Mouse (Mus musculus) thymus, postnatal 0 days (tissue): ENCODE data around the gene Etfdh. TPM values are rescaled to one million over a fixed set of nuclear protein-coding genes. Genes with fewer than 3 reads are reported as not detected.

ENCODE experiments used
- DNase-seq: peaks from one replicate; pipeline ENCODE4 v3.0.0-alpha.2; 2015; ENCODE audit warnings: low spot score
- polyA plus RNA-seq: library from polyadenylated mRNA; unstranded; fragments of >200 nt; fragmentation: Nextera tagmentation; extraction: Ambion mirVana; gene quantifications from 2 replicates; pipeline ENCODE4 v1.2.1, GENCODE M21; 2015

The Etfdh gene
- 61.9 and 63.0 TPM in 2 replicates for polyA plus RNA-seq

- no peak for DNase-seq
Observed at GRCm38 (mm10) chr3:79629416-79629730, at the start of gene Etfdh. TSS of gene Etfdh (minus strand) at chr3:79629500.

GRCm38 (mm10) chr3:79676411-79676810 lies 47.1 kb upstream of the Etfdh start:
- DNase-seq = no peak

DNA sequence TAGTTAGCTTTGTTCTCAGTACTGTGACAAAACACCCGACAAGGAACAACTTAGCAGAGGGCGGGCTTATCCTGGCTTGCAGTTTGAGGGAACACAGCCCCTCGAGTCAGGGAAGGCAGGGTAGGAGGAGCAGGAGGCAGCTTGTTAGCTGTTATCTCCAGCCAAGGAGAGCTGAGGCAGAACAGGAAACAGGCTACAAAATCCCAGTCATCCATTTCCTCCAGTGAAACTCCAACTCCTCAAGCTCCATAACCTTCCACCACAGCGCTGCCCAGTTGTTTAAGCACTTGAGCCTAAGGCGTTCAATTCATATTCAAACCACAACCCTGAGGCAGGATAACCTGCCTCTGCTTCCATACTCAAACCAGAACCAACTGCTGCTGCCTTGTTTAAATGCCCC lies 45.3 kb upstream of the Etfdh start:
- no peak for DNase-seq

DNA sequence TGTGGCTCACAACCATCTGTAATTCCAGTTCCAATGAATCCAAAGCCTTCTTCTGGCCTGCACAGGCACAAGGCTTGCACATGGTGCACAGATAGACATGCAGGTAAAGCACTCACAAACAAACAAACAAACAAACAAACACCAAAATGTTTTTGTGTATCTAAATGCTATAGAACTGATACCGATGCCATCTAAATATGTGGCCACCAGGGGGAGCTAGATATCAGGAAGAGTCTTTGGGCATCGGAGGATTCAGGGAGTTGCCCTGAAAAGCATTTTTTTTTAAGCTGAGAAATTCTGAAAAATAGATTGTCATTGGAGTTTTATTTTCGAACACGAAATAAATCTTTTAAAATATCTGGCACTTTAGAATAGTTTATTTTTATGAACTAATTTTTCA lies 43.8 kb upstream of the Etfdh start:
- DNase-seq = peak; percentile 53

DNA sequence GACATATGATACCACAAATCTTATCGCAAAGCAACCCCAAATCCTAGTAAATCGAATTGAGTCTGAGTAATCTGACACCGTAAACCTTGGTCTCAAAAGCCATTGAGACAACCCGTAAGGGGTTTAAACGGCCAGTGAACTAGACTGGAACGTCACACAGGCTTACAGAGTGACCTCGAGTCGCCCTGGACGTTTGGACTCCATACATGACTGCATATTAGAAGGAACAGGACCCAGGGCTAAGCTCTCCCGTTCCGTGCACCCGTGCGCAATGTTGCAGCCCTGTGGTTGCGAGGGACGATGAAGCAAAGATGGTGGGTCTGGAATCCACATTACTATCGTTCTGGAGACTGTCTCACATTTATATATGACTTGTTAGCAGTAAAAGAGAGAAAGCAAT lies 42.9 kb upstream of the Etfdh start:
- no peak for DNase-seq

- no peak for DNase-seq
Observed at GRCm38 (mm10) chr3:79670556-79670955, 41.3 kb upstream of the Etfdh start.

GRCm38 (mm10) chr3:79664787-79665408 lies 35.6 kb upstream of the Etfdh start:
- peak; percentile 68 for DNase-seq

DNA sequence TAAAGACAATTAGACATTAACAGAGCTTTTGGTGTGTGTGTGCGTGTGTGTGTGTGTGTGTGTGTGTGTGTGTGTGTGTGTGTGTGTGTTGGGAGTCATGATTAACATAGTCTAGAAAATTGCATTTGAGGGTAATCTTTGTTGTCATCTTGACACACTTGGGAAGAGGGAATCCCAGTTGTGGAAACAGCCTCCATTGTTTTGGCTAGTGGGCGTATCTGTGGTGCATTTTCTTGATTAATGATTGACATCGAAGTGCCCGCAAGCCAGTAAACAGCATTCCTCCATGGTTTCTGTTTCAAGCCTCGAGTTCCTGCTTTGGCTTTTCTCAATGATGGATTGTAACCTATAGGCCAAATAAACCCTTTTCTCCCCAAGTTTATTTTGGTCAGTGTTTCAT lies 27.4 kb upstream of the Etfdh start:
- DNase-seq = no peak

DNA sequence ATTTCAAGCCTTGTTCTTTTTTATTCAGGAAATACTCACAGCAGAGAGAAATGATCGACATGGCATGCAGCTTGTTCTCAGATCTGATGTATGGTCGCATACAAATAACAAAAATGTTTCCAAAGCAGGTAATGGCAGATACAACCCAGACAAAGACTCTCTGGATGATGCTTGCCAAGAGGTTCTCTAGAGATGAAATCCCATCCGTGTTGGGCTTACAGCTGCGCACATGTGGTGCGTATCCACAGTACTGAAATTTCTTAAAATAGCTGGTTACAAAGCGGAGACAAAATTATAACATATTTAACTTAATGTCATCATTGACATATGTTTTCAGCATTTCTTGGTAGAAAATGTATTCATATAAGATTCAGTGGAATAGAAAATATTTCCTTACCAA lies 22.8 kb upstream of the Etfdh start:
- no peak for DNase-seq

DNA sequence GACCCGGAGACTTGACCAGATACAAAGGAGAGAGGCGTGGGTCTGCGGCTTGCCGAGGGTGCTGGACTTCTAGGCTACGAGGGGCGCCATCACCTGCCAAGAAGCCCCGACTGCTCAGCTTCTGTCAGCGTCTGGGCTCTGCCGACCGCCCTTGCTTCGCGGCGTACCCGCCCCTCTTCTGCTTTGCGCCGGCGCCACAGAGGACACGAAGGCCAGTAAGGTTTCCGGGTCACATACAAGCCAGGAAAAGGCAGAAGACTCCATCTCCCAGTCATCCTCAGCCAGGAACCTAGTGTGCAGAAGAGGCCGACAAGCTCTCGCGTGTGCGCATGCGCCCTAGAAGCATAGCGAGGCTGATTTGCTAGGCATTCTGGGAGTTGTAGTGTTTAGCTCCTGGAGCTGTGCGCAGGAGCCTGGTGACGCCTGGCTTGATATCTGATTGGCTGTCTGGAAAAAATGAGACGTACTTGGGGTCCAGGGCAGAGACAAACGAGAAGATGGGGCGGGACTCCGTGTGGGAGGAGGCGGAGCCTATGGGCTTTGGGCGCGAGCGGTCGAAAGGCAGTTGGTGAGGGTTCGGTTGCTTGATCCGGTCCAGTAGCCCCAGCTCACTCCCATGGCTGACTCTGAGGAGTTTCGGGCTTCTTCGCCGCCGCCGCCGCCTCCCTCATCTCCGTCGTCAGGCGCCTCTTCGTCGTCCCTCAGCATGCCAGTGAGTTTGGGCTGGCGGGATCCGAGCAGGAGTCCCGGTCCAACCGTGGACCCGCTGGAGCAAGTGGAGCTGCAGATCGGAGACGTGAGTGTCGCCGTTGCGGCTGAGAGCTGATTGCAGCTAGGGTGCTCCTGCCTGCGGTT lies 512 bp downstream of the Etfdh start, which contains the start of gene 4930579G24Rik:
Gene 4930579G24Rik (plus strand): TSS at position 519 of the 855 bp plus-strand sequence.
- DNase-seq = peak; percentile 99

GRCm38 (mm10) chr3:79628182-79628560 lies 1.1 kb downstream of the Etfdh start:
- DNase-seq = no peak

DNA sequence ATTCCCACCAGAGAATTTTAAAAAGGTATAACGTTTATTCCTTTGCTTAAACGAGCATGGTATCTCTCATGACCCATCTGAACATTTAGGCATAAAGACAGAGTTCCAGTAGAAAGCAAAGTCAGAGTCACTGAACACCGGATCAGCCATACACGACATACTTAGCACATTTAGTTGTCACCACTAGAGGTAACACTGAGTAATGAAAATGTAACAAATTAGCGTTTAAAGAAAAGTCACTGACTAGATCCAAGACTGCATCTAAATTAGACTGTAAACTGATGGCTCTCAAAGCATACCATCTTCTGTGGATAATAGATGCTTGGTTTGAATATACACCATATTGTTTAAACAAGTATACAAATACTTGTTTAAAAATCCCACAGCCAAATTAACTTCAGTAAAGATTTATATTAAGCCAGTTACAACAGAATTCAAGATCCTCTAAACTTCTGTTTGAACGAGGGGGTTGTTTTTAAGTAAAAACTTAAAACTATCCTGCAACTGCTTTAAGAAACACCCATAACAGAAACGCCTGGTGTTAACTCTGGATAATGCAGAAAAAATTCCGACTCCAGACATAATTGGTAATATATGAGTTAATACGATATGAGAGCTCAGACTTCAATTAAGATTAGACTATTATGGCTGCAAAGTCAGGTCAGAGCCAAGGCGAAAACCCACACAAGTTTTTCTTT lies 1.7 kb downstream of the Etfdh start:
- peak; percentile 54 for DNase-seq

GRCm38 (mm10) chr3:79609886-79610285 lies 19.4 kb downstream of the Etfdh start:
- no peak for DNase-seq

DNA sequence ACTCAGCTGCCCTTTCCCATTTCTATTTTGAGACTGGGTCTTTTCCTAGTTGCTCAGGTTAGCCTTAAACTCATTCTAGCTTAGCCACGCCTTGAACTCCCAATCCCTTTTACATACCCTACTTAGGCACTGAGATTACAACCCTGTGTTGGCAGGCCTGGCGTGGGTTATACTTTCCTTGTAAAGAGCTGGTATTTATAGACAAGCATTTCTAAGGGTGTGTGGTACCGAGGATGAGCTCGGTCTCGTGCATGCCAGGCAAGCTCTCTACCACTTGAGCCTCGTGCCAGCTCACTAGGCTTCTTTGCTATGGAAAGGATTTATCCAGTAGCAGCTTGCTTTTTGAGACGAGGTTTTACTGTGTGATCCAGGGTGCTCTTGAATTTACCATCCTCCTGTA lies 33.8 kb downstream of the Etfdh start:
- no peak for DNase-seq

DNA sequence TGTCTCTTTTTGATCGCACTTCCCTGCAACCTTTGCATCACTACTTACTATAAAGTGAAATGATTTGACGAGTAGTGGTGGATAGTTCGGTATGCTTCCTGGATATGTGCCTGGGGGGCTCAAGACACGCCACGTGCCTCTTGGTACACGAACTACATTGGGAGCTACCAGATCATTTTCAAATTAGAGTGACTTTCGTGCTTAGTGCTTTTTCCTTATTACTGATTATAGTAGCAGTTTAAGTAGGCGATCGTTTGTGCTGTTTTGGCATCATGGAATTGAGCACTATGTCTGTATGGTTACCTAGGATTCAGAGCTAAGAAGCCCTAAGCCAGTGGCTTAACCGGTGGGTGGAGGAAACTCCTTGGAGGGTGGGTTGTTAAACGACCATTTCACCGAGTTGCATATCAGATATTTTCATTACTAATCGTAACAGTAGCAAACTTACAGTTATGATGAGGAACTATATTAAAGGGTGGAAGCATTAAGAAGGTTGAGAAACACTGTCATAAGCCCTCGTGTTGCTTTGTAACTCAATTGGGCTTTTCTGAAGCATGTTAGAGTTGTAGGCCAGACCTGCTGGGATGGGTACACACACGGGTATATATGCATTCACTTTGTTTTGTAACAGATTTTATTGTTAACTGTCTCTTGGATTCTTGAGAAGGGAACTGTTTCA lies 37.4 kb downstream of the Etfdh start:
- DNase-seq = peak; percentile 15

- DNase-seq = peak; percentile 85
Observed at GRCm38 (mm10) chr3:79590863-79591792, 38.2 kb downstream of the Etfdh start, which contains the start of gene Ppid. TSS of gene Ppid (plus strand) at chr3:79591342.

GRCm38 (mm10) chr3:79589671-79590070 lies 39.6 kb downstream of the Etfdh start:
- no peak for DNase-seq

DNA sequence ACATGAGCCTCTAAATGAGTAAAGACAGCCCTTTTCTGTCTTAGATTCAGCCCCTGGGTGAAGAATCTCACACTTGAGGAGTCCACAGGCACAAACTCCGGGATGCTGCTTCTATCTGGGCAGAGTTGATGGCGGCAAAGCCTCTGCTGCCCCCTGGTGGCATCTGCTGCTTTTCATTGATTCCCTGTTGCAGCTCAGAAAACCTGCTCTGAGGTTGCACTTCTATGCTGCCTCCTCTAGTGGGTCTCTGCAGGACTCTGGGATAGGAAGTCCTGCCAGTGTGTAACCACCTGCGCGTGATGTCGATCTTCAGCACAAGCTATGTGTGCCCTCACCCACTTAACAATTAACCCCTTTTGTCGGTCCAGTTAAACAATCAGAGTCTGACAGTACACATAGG lies 42.5 kb downstream of the Etfdh start:
- DNase-seq = peak; percentile 91

GRCm38 (mm10) chr3:79579891-79580575 lies 49.3 kb downstream of the Etfdh start:
- DNase-seq = no peak

DNA sequence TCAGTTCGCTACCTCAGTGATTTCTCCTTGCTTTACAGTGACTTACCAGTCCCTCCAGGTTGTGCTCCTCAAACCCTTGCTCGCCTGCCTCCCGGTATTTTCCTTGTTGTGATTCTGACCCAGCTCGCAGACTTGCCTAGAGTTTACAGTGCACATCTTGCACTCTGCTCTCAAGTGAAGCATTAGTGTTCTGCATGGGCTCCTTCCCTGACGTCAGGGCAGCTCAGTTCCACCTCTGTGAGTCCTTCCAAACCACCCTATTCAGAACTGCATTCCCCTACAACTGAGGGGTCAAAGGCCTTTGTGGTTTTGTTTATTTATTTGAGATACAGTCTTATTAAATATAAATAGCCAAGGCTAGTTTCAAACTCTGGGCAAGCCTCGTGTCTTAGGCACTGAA lies 51.1 kb downstream of the Etfdh start:
- DNase-seq = no peak
